Mouse (Mus musculus): ENCODE data around the gene Tmem132d.
A peak's percentile ranks its signal among the peaks of the same experiment; 100 is the strongest.
"Not testable (repeated sequence)": the region's sequence is repeated elsewhere in the genome, so short reads cannot be mapped to it uniquely, and the experiment has no call there.

The Tmem132d gene

DNA sequence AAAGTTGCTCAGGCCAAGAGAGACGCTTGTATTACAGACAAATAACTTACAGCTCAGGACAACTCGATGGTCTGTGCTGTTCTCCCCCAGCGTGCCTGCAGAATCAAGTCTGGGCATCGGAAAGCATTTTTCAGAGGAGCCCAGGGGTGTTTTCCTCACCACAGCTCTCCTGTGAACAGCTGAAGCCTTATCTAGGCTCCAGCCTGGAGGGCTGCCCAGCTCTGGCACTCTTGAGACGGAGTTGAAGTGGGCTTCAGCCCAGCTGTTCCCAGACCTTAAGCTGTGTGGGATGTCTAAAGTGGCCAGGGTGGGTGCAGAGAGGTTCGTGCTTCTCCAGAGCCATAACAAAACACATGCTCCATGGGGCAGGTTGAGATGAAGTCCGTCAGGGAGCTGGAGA, 657.1 kb downstream of the Tmem132d start:
- no peak for DNase-seq (ENCODE audit: low read depth, low spot score)

DNA sequence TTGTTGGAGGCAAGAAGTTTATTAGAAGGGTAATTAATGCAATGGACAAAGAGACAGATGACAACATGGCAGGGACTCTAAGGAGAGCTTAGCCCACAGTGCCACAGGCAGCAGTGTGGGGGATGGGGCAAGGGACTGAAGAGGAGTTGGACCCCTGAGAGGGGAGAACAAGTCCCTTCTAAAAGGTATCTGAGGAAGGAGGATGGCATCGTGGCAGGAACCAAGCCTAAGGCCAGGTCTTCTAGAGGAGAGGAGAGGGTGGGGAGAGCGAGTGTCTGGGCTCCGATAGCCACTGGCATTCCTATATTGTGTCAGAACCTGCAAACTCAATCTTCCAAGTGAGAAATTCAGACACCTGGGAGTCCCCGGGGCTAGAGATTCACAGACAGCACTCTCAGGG, 674.3 kb downstream of the Tmem132d start:
- no peak for DNase-seq (ENCODE audit: low read depth, low spot score)

DNA sequence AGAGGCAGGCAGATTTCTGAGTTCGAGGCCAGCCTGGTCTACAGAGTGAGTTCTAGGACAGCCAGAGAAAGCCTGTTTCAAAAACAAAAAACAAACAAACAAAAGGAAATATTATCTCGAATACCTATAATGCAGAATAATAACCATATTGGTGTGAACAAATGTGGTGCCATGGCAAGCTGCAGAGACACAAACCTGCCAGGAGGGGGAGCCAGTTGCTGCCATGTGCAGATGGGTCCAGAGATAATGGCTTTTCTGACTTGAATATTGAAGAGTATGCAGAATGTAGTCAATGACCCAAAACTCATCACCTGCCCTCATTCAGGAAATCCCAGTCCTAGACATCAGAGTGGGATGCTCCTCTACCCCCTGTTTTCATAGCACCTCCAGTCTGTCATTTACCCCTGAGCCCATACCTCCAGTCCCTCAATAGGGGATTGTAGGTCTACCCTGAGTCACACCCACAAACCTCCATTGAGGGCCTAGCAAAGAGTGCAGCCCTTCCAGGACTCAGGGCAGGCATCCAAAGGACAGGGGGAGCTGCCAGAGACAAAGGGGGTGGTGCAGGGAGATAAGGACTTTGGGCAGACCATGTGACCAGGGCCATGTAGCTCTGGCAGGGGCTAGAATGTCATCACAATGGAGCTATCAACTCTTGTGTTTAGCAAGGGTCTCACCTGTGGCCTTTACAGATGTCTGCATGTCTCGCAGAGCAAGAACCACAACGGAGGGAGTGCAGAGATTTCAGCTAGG, 676.0 kb downstream of the Tmem132d start:
- peak; percentile 1 for DNase-seq (ENCODE audit: low read depth, low spot score)

GRCm38 (mm10) chr5:127756011-127756410, 676.9 kb downstream of the Tmem132d start:
- no peak for DNase-seq (ENCODE audit: low read depth, low spot score)

DNA sequence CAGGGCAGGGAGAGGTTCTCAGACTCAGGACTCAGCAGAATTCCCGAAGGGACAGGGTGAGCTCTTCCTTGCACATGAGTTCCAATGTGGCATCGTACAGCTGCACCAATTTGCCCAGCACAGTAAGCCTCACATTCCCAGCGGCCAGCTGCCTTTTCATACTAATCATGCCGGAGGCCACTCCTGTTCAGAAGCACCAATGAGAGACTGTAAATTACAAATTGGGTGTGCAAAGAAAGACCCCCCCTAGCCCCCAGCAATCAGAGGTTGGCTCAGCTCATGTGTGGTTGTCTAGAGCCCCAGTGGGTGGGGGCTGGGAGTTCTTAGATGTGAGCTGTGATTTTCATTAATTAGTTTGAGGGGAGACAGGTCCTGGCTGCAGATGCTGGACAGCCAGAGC, 677.3 kb downstream of the Tmem132d start:
- no peak for DNase-seq (ENCODE audit: low read depth, low spot score)

GRCm38 (mm10) chr5:127751262-127751975, 681.5 kb downstream of the Tmem132d start:
- no peak for DNase-seq (ENCODE audit: low read depth, low spot score)

GRCm38 (mm10) chr5:127749540-127749939, 683.3 kb downstream of the Tmem132d start:
- DNase-seq (ENCODE audit: low read depth, low spot score): not testable (repeated sequence)

DNA sequence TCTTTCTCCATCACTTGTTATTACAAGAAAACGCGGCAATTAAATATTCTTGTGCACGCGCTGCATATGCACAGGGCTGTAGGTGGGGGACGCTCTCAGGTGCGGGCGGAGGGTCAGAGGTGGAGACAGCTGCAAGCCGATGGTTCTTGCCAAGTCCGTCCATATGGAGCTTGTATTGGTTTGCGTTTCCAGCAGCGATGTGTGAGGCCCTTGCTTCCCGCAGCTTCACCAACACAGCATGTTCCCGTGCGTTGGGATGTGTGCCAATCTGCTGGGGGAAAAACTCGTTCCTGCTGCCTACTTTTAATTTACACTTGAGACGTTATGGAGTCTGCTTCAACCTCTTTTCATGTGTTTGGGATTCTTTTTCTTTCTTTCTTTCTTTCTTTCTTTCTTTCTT, 691.5 kb downstream of the Tmem132d start:
- no peak for DNase-seq (ENCODE audit: low read depth, low spot score)
